Mouse (Mus musculus): ENCODE measurements around the gene Uox. TPM values are rescaled to one million over a fixed set of nuclear protein-coding genes. Genes with fewer than 3 reads are reported as not detected.

Gene Uox
- 0.17 and 0.91 TPM in 2 replicates for polyA plus RNA-seq (2015; fragmentation: Nextera tagmentation; extraction: Ambion mirVana)

DNA sequence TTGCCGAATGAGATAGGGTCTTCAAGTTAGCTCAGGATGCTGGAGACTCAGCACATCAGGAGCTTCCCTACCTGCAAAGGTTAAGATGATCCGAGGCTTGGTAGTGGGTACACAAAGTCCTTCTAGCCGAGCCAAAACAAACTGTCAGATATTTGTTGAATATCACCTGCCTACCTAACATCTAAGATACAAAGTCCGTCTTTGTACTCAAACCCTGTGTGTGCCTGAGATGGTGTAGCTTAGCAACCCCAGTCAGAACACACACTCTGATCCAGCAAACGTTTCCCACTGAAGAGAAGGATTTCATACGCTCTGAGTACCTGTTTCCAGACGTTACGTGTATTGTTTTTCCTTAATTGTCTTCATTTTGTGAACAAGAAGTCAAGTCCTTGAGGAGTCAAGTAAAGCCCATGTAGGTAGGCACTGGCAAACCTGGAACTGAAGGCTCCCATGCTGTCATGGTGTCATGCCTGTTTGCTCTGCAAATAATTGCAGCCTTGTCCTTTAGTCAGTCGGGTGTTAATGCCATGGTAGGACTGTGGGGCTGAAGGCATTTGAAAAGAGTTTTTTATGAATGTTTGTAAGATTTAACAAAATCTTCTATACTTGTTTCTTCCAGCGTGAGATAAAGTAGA, at the start of gene Uox:
TSS of gene Uox (plus strand) at position 279 of the 635 bp plus-strand sequence.
- no peaks in the 10 kb centered on the region for H3K4me1 ChIP-seq
- H3K9ac ChIP-seq = no peak within 1 kb of the TSS
- H3K9me3 ChIP-seq = no peaks in the 10 kb centered on the region
- no peak for ATAC-seq (ENCODE audit: insufficient number of reproducible peaks, insufficient read depth, low FRiP score, low TSS enrichment, low read depth)
- H3K27ac ChIP-seq = no peak within 1 kb of the TSS
- H3K4me3 ChIP-seq = no peak within 1 kb of the TSS
- H3K27me3 ChIP-seq = no peaks in the 10 kb centered on the region
- 83% methylated on average over 10 of the region's 10 CpGs for WGBS
- H3K4me2 ChIP-seq = no peak within 1 kb of the TSS
- no peaks in the 10 kb centered on the region for H3K36me3 ChIP-seq

DNA sequence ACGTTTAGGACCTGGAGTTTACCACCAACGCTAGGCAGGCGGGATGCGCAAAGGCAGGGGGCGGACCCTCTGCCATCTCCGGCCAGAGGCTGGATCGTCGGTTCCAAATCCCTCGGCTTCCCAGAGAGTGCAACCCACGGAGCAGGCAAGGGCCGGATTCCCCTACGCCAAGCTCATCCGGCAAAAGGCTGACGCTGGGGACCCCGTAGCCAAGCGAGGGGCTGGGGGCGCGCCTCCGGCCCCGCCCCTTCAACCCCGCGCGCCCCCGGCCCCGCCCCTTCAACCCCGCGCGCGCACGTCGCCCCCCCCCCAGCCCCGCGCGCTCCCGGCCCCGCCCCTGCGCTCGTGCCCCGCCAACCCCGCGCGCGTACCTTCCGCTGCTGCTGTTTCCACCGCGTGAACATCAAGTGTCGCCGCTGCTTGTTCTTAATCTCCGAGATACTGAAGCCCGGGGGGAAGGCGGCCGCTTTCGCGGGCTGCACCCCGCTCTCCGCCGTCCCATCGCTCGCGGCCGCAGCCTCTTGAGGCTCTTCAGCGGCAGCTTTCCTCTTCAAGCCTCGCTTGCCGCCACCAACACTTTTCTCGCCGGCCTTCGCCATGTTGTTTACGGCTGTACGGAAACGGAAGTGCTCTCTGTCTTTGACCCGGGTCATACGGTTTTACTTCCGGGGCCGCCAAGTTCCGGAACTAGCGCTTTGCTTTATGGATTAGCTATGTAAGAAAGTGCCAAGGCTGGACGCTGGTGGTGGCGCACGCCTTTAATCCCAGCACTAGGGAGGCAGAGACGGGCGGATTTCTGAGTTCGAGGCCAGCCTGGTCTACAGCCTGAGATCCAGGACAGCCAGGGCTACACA, 49.2 kb upstream of the Uox start, which contains the start of gene Rpf1:
TSS of gene Rpf1 (minus strand) at position 632 of the 854 bp plus-strand sequence.
- H3K4me2 ChIP-seq = peak within 1 kb of the TSS; percentile 71
- H3K27ac ChIP-seq = peak within 1 kb of the TSS; percentile 99
- peaks cover 7% of the 10 kb centered on the region; the same call in 1 of the 2 replicates for H3K4me1 ChIP-seq
- peak within 1 kb of the TSS; percentile 87 for H3K9ac ChIP-seq
- H3K4me3 ChIP-seq = peak within 1 kb of the TSS; percentile 81
- peaks cover 17% of the 10 kb centered on the region for H3K36me3 ChIP-seq
- H3K9me3 ChIP-seq = no peaks in the 10 kb centered on the region
- under 1% methylated on average over 59 of the region's 82 CpGs for WGBS
- ATAC-seq (ENCODE audit: insufficient number of reproducible peaks, insufficient read depth, low FRiP score, low TSS enrichment, low read depth) = peak; percentile 89
- H3K27me3 ChIP-seq = no peaks in the 10 kb centered on the region

DNA sequence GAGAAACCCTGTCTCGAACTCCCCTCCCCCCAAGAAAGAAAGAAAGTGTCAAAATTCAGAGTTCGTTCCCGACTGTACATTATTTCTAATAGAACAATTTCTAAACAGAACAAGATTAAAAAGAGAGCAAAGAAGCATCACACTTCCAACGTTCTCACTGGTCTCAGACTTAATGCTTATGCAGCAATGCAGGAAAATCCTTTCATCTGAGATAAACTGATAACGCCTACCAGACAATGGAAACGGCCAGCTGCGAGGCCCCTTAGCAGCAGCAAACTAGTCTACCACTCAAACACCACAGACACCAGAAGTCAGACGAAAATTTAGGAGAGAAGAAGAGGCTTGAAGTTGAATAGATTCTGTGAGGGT, 48.6 kb upstream of the Uox start:
- 13% methylated on average over 8 of the region's 8 CpGs for WGBS
- H3K27me3 ChIP-seq = no peaks in the 10 kb centered on the region
- peak overlapping the region; percentile 81 for H3K4me3 ChIP-seq
- ATAC-seq (ENCODE audit: insufficient number of reproducible peaks, insufficient read depth, low FRiP score, low TSS enrichment, low read depth) = no peak; the same call in 1 of the 2 replicates
- peak overlapping the region; percentile 99 for H3K27ac ChIP-seq
- peaks cover 7% of the 10 kb centered on the region; the same call in 1 of the 2 replicates for H3K4me1 ChIP-seq
- peaks cover 17% of the 10 kb centered on the region for H3K36me3 ChIP-seq
- H3K9ac ChIP-seq = peak overlapping the region; percentile 87
- no peaks in the 10 kb centered on the region for H3K9me3 ChIP-seq
- peak overlapping the region; percentile 71 for H3K4me2 ChIP-seq

DNA sequence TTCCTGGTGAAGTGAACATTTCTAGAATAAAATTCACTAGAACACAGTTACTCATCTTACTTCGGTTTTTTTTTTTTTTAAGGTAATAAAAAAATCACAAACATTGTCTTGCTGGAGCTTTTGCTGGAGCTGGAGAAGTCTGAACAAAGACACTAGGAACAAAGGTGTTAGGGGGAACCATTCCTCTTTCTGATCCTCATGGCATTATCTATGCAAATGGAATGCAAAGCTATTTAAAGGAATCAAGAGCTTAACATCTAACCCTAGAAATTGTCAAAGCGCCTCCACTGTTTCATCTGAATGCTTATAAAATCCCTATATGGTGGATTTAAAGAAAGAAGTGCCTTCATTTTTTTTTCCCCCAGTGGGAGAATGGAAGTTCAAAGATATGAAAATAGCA, 41.9 kb upstream of the Uox start:
- H3K4me1 ChIP-seq = no peaks in the 10 kb centered on the region
- H3K36me3 ChIP-seq = no peaks in the 10 kb centered on the region
- no peaks in the 10 kb centered on the region for H3K27me3 ChIP-seq
- WGBS = 53% methylated on average over 2 of the region's 2 CpGs
- no peak overlapping the region for H3K9ac ChIP-seq
- H3K4me2 ChIP-seq = no peak overlapping the region
- no peak overlapping the region for H3K4me3 ChIP-seq
- no peak for ATAC-seq (ENCODE audit: insufficient number of reproducible peaks, insufficient read depth, low FRiP score, low TSS enrichment, low read depth)
- no peak overlapping the region for H3K27ac ChIP-seq
- no peaks in the 10 kb centered on the region for H3K9me3 ChIP-seq

DNA sequence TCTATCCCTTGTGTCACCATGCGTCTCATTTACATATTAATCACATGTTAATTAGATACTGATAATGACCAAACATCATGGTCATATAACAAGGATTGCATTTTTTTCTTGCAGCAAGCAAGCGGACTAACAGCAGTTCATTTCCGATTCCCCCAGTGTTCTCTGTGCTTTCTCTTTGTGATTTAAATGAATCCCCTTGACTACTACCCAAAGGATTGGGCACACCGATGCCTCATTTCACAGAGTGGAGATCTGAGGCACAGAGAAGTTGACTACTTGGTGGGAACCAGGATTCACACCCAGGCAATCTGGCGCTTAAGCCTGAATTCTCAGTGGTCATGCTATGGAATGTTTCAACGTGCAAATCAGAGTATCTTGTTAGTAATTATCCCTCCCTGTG, 35.2 kb upstream of the Uox start:
- Histone ChIP-seq H3K9me3 (no peaks in the 10 kb centered on the region), H3K27me3 (no peaks in the 10 kb centered on the region), H3K4me1 (no peaks in the 10 kb centered on the region), H3K27ac (no peak overlapping the region), H3K36me3 (no peaks in the 10 kb centered on the region), H3K4me2 (no peak overlapping the region), H3K4me3 (no peak overlapping the region), H3K9ac (no peak overlapping the region)
- WGBS = 68% methylated on average over 6 of the region's 6 CpGs
- ATAC-seq (ENCODE audit: insufficient number of reproducible peaks, insufficient read depth, low FRiP score, low TSS enrichment, low read depth) = no peak

DNA sequence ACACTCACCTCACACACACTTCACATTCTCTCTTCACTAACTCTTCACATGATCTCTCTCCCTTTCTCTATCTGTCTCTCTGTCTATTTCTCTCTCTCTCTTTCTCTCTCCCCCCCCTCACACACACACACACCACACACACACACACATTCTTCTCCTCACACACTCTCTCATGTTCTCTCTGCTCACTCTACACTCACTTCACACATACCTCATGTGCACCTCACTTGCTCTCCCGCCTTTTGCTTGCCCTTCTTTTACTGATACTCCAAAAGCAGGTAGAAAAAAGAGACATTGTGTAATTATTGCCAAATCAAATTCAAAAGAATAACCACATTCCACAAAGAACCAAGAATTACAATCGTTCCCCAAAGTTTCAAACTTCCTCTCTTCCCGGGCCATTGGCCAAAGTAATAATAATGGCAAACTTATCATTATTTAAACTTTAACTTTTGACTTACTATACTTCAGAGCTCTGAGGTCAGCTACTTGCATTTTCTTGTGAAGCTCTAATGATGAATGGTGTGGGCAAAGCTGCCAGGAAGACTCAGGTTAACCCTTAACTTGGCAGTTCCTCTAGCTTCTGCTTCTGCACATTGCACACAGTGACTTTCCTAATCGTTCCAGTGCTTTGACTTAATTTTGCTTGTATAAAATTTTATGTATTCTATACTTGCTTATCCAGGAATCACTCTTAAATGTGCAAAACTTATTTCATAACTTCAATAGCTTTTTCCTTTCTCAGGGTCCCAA, 29.5 kb upstream of the Uox start:
- no peak overlapping the region for H3K4me3 ChIP-seq
- H3K27me3 ChIP-seq = no peaks in the 10 kb centered on the region
- H3K9me3 ChIP-seq = no peaks in the 10 kb centered on the region
- ATAC-seq (ENCODE audit: insufficient number of reproducible peaks, insufficient read depth, low FRiP score, low TSS enrichment, low read depth) = no peak
- H3K9ac ChIP-seq = no peak overlapping the region
- no peaks in the 10 kb centered on the region for H3K4me1 ChIP-seq
- 82% methylated on average over 4 of the region's 4 CpGs for WGBS
- no peak overlapping the region for H3K27ac ChIP-seq
- H3K4me2 ChIP-seq = no peak overlapping the region
- no peaks in the 10 kb centered on the region for H3K36me3 ChIP-seq

DNA sequence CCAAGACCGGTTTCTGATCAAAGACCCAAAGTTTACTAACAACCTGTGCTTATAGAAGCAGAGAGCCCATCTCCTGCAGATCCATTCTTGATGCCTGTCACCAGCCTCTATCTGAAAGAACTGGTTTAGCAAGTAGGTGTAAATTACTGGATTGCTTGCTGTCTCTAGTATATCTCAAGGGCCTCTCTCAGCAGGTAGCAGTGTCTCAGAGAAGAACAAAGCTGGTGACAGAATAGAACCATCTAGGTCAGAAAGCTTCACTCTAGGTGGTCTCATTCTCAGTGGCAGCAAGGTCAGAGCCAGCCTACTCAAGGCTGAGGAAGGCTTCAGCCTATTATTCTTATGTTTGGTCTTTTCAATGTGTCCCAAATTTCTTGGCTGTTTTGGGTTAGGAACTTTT, 26.6 kb upstream of the Uox start:
- H3K27ac ChIP-seq = no peak overlapping the region
- no peaks in the 10 kb centered on the region for H3K9me3 ChIP-seq
- WGBS = 23% methylated on average over 1 of the region's 1 CpGs
- H3K27me3 ChIP-seq = no peaks in the 10 kb centered on the region
- no peak for ATAC-seq (ENCODE audit: insufficient number of reproducible peaks, insufficient read depth, low FRiP score, low TSS enrichment, low read depth)
- H3K36me3 ChIP-seq = no peaks in the 10 kb centered on the region
- H3K4me2 ChIP-seq = no peak overlapping the region
- no peaks in the 10 kb centered on the region for H3K4me1 ChIP-seq
- no peak overlapping the region for H3K9ac ChIP-seq
- H3K4me3 ChIP-seq = no peak overlapping the region

DNA sequence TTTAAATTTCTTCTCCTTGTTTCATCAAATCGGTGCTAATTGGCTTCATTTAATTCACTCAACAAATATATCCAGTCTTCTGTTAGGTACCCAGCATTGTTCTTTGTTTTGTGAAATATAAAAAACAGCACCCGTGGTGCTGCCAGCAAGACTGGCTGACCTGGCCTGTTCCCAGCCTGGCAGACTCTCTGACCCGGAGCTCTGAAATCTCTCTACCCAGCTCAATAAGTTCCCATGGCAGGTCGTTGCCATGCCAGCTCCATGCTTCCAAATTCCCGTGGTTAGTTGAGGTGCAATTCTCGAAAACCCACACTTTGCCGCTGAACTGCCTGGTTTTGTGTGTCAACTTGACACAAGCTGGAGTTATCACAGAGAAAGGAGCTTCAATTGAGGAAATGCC, 15.4 kb upstream of the Uox start:
- no peaks in the 10 kb centered on the region for H3K9me3 ChIP-seq
- no peak overlapping the region for H3K27ac ChIP-seq
- H3K4me1 ChIP-seq = no peaks in the 10 kb centered on the region
- no peak overlapping the region for H3K4me3 ChIP-seq
- H3K9ac ChIP-seq = no peak overlapping the region
- no peak overlapping the region for H3K4me2 ChIP-seq
- WGBS = 68% methylated on average over 7 of the region's 7 CpGs
- H3K36me3 ChIP-seq = no peaks in the 10 kb centered on the region
- ATAC-seq (ENCODE audit: insufficient number of reproducible peaks, insufficient read depth, low FRiP score, low TSS enrichment, low read depth) = no peak
- H3K27me3 ChIP-seq = no peaks in the 10 kb centered on the region

DNA sequence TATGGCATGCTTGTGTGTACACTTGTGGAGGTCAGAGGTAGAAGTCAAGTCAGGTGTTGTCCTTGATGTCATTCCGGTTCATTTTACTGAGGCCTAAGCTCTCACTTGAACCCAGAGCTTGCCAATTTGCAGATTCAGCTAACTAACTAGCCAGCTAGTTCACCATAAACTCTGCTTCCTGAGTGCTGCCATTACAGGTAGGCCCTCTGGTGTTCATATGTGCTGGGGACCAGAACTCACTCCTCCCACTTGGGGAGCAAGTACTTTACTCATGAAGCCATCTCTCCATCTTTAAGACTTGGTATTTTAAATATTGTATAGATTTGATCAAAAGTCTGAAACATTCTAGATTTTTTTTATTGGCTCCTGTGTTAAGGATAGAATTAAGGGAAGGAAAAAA, 13.7 kb upstream of the Uox start:
- Histone ChIP-seq H3K36me3 (no peaks in the 10 kb centered on the region), H3K9ac (no peak overlapping the region), H3K4me1 (no peaks in the 10 kb centered on the region), H3K9me3 (no peaks in the 10 kb centered on the region), H3K4me3 (no peak overlapping the region), H3K27ac (no peak overlapping the region), H3K4me2 (no peak overlapping the region), H3K27me3 (no peaks in the 10 kb centered on the region)
- 81% methylated on average over 1 of the region's 1 CpGs for WGBS
- ATAC-seq (ENCODE audit: insufficient number of reproducible peaks, insufficient read depth, low FRiP score, low TSS enrichment, low read depth) = no peak

DNA sequence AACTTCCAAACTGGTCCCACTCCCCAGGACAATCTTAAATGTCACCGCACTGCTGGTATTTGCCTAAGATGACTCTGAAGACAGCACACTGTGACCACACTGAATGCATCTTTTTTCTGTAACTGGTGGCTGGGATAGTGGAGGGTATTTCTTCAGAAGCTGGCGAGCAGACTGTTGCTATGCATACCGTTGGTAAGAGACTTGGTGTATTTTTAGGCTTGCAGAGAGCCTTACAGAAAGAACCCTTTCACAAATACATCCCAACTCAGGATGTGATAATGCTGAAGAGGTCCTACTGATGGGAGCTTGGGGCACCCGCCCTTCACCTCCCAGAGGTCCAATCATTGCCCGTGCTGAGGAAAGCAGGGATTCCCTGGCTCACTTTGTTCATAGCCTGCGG, 12.7 kb upstream of the Uox start:
- Histone ChIP-seq H3K4me1 (no peaks in the 10 kb centered on the region), H3K9me3 (no peaks in the 10 kb centered on the region), H3K9ac (no peak overlapping the region), H3K4me2 (no peak overlapping the region), H3K4me3 (no peak overlapping the region), H3K27ac (no peak overlapping the region), H3K27me3 (no peaks in the 10 kb centered on the region), H3K36me3 (no peaks in the 10 kb centered on the region)
- WGBS = 77% methylated on average over 6 of the region's 6 CpGs
- no peak for ATAC-seq (ENCODE audit: insufficient number of reproducible peaks, insufficient read depth, low FRiP score, low TSS enrichment, low read depth)

DNA sequence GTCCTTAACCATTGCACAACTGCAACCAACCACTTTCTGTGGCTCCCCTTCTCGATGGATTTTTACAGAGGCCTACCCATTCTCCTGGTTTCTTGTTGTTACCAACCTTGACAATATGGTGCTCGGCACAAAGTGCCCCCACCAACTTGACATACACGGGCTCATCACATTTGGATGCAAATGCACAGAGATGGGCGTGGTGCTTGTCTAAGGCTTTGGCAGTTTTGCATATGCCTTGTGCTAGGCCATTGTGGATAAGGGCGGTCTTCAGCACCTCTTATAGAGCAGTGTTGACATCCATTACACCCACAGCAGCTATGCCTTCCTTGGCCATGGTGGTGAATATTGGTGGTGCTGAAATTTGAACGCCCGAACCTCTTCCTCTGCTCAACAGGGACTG, 7.3 kb upstream of the Uox start:
- Histone ChIP-seq H3K36me3 (no peaks in the 10 kb centered on the region), H3K27ac (no peak overlapping the region), H3K4me2 (no peak overlapping the region), H3K9me3 (no peaks in the 10 kb centered on the region), H3K4me3 (no peak overlapping the region), H3K4me1 (0 out of 2 replicates have a peak, but pooled peaks cover 3% of the 10 kb centered on the region), H3K27me3 (no peaks in the 10 kb centered on the region), H3K9ac (no peak overlapping the region)
- WGBS = 88% methylated on average over 7 of the region's 7 CpGs
- ATAC-seq (ENCODE audit: insufficient number of reproducible peaks, insufficient read depth, low FRiP score, low TSS enrichment, low read depth) = no peak
